Mouse (Mus musculus) spleen, adult 2 months (tissue): ENCODE data around the gene Bcl2l10. TPM values are rescaled to one million over a fixed set of nuclear protein-coding genes. Genes with fewer than 3 reads are reported as not detected.

ENCODE experiments used
- DNase-seq, 2 experiments: peaks; one replicate each; pipeline versions ENCODE4 v3.0.0 to v3.0.0-alpha.2; 2012 to 2021; ENCODE audit warnings: low spot score in 2 of 2, low read depth in 1 of 2
- H3K27ac ChIP-seq: fragments of 200-500 bp; 2 replicates; pipeline ENCODE4 v1.5.1; 2012; ENCODE audit warnings: low read length, inconsistent platforms; ENCODE audit not compliant: insufficient read depth
- H3K27me3 ChIP-seq: fragments of 200-500 bp; 2 replicates; pipeline ENCODE4 v1.6.1; 2012; ENCODE audit warnings: mild to moderate bottlenecking, moderate library complexity, low read length, inconsistent platforms; ENCODE audit not compliant: control insufficient read depth, insufficient read depth
- H3K36me3 ChIP-seq: fragments of 200-500 bp; 2 replicates; pipeline ENCODE4 v1.6.1; 2012; ENCODE audit warnings: mild to moderate bottlenecking, low read length, inconsistent platforms; ENCODE audit not compliant: control insufficient read depth, insufficient read depth
- H3K4me1 ChIP-seq: fragments of 200-500 bp; 2 replicates; pipeline ENCODE4 v1.6.1; 2011; ENCODE audit warnings: inconsistent platforms; ENCODE audit not compliant: control insufficient read depth, insufficient read depth, insufficient read length
- H3K4me3 ChIP-seq: fragments of 200-500 bp; 2 replicates; pipeline ENCODE4 v1.5.1; 2011; ENCODE audit warnings: mild to moderate bottlenecking, inconsistent platforms; ENCODE audit not compliant: insufficient read depth, insufficient read length; ENCODE audit errors: extremely low read depth
- CTCF ChIP-seq: fragments of 200-500 bp; IDR thresholded peaks from 2 replicates; pipeline ENCODE4 v1.5.1; 2011; ENCODE audit warnings: mild to moderate bottlenecking, inconsistent platforms; ENCODE audit not compliant: insufficient read depth, insufficient read length, insufficient replicate concordance; ENCODE audit errors: extremely low read depth
- POLR2A ChIP-seq: fragments of 200-500 bp; IDR thresholded peaks from 2 replicates; pipeline ENCODE4 v1.6.1; 2011; ENCODE audit warnings: low read depth, low read length, inconsistent platforms
- WGBS: fragments of 180-500 bp; shearing (Covaris S2); methylation state at CpG from one replicate; pipeline ENCODE4 v1.1.7; 2018; 5-methylcytosine and 5-hydroxymethylcytosine counted together
- polyA plus RNA-seq: library from polyadenylated mRNA; depleted of rRNA; stranded (reverse); fragments of >200 nt; gene quantifications from 2 replicates; pipeline ENCODE4 v1.2.3, GENCODE M21; 2012; rRNA removed

Bcl2l10 gene
- polyA plus RNA-seq, result not detected in 2 replicates

GRCm38 (mm10) chr9:75347458-75347857 is at the start of gene Bcl2l10:
Gene Bcl2l10 (plus strand): TSS chr9:75347758.
- DNase-seq, result no peak
- H3K27me3 ChIP-seq, result no peaks in the 10 kb centered on the region
- H3K4me1 ChIP-seq, result no peaks in the 10 kb centered on the region
- 93% methylated on average over 5 of the region's 5 CpGs for WGBS
- no peaks in the 10 kb centered on the region for H3K36me3 ChIP-seq
- no peak for TF ChIP-seq POLR2A
- no peak for TF ChIP-seq CTCF
- H3K27ac ChIP-seq, result no peak within 1 kb of the TSS
- no peak within 1 kb of the TSS for H3K4me3 ChIP-seq

- 81% methylated on average over 2 of the region's 2 CpGs for WGBS
- H3K27me3 ChIP-seq, result no peaks in the 10 kb centered on the region
- no peak for DNase-seq
- TF ChIP-seq POLR2A (no peak), CTCF (no peak)
- no peaks in the 10 kb centered on the region for H3K4me1 ChIP-seq
- no peaks in the 10 kb centered on the region for H3K36me3 ChIP-seq
- no peak overlapping the region for H3K27ac ChIP-seq
- H3K4me3 ChIP-seq, result no peak overlapping the region
These were observed 48.2 kb upstream of the Bcl2l10 start for GRCm38 (mm10) chr9:75299342-75299741.

GRCm38 (mm10) chr9:75303033-75303432 is 44.5 kb upstream of the Bcl2l10 start:
- TF ChIP-seq POLR2A (no peak), CTCF (no peak)
- no peaks in the 10 kb centered on the region for H3K27me3 ChIP-seq
- WGBS, result 89% methylated on average over 2 of the region's 2 CpGs
- no peak overlapping the region for H3K27ac ChIP-seq
- no peak for DNase-seq
- no peaks in the 10 kb centered on the region for H3K36me3 ChIP-seq
- H3K4me3 ChIP-seq, result no peak overlapping the region
- H3K4me1 ChIP-seq, result no peaks in the 10 kb centered on the region

- no peaks in the 10 kb centered on the region for H3K4me1 ChIP-seq
- no peak for DNase-seq
- H3K4me3 ChIP-seq, result no peak overlapping the region
- TF ChIP-seq CTCF, result no peak
- WGBS, result 59% methylated on average over 16 of the region's 16 CpGs
- no peaks in the 10 kb centered on the region for H3K27me3 ChIP-seq
- H3K36me3 ChIP-seq, result no peaks in the 10 kb centered on the region
- no peak overlapping the region for H3K27ac ChIP-seq
These were observed 43.8 kb upstream of the Bcl2l10 start for GRCm38 (mm10) chr9:75303701-75304261.

GRCm38 (mm10) chr9:75304286-75304685 is 43.3 kb upstream of the Bcl2l10 start:
- Histone ChIP-seq H3K36me3 (no peaks in the 10 kb centered on the region), H3K27me3 (no peaks in the 10 kb centered on the region), H3K4me1 (no peaks in the 10 kb centered on the region), H3K4me3 (no peak overlapping the region), H3K27ac (no peak overlapping the region)
- TF ChIP-seq CTCF (no peak), POLR2A (no peak)
- 70% methylated on average over 7 of the region's 7 CpGs for WGBS
- DNase-seq, result no peak

- TF ChIP-seq POLR2A, result no peak
- TF ChIP-seq CTCF, result no peak
- 91% methylated on average over 11 of the region's 11 CpGs for WGBS
- no peaks in the 10 kb centered on the region for H3K36me3 ChIP-seq
- DNase-seq, result no peak
- H3K4me1 ChIP-seq, result no peaks in the 10 kb centered on the region
- no peak within 1 kb of the TSS for H3K27ac ChIP-seq
- no peaks in the 10 kb centered on the region for H3K27me3 ChIP-seq
- no peak within 1 kb of the TSS for H3K4me3 ChIP-seq
These were observed 41.2 kb upstream of the Bcl2l10 start, which contains the start of gene Gnb5 for GRCm38 (mm10) chr9:75306126-75306898. Gene Gnb5 (plus strand): TSS chr9:75306288.

GRCm38 (mm10) chr9:75307015-75307414 is 40.5 kb upstream of the Bcl2l10 start:
- no peak overlapping the region for H3K4me3 ChIP-seq
- H3K27me3 ChIP-seq, result no peaks in the 10 kb centered on the region
- no peak overlapping the region for H3K27ac ChIP-seq
- H3K4me1 ChIP-seq, result no peaks in the 10 kb centered on the region
- WGBS, result 83% methylated on average over 5 of the region's 5 CpGs
- TF ChIP-seq POLR2A, result no peak
- no peak for TF ChIP-seq CTCF
- no peaks in the 10 kb centered on the region for H3K36me3 ChIP-seq
- no peak for DNase-seq
